Mouse (Mus musculus) CH12.LX (cell line): Measurements from ENCODE around the gene Ube2v1. TPM values are rescaled to one million over a fixed set of nuclear protein-coding genes. Genes with fewer than 3 reads are reported as not detected.
A peak's percentile ranks its signal among the peaks of the same experiment; 100 is the strongest.

Experiments used
- DNase-seq: peaks from one replicate; pipeline ENCODE4 v3.0.0-alpha.2; 2013; ENCODE audit errors: extremely low read depth
- H3K27ac ChIP-seq: 2 replicates; pipeline ENCODE4 v1.5.1; 2012; ENCODE audit warnings: low read depth, mild to moderate bottlenecking, control low read depth, moderate library complexity; ENCODE audit not compliant: insufficient read depth
- H3K27me3 ChIP-seq: replicated peaks from 2 replicates; pipeline ENCODE3; 2012; ENCODE audit warnings: inconsistent platforms
- H3K36me3 ChIP-seq, 2 experiments: replicated peaks in 1 of 2; 2 replicates each; pipeline versions ENCODE3 to v1.6.1; 2012; ENCODE audit warnings: inconsistent platforms in 1 of 2, low read length in 1 of 2, mild to moderate bottlenecking in 1 of 2, mixed read lengths in 1 of 2, moderate library complexity in 1 of 2; ENCODE audit not compliant: control insufficient read depth in 1 of 2, insufficient read depth in 1 of 2
- H3K4me1 ChIP-seq, 2 experiments: 2 replicates each; pipeline ENCODE4 v1.6.1; 2012; ENCODE audit warnings: inconsistent platforms in 1 of 2, moderate library complexity in 1 of 2; ENCODE audit not compliant: insufficient read depth in 2 of 2, control insufficient read depth in 1 of 2
- H3K4me2 ChIP-seq: 2 replicates; pipeline ENCODE4 v1.6.1; 2012; ENCODE audit warnings: low read depth, mild to moderate bottlenecking, control low read depth; ENCODE audit not compliant: poor library complexity, insufficient read depth, severe bottlenecking
- H3K4me3 ChIP-seq, 3 experiments: fragments of 150-350 bp in 1 of 3; sonication (generic) in 1 of 3; replicated peaks in 1 of 3; 2 replicates each; pipeline versions ENCODE3 to v1.5.1; 2011 to 2012; ENCODE audit warnings: low read depth in 2 of 3, low read length in 2 of 3, mild to moderate bottlenecking in 2 of 3, moderate library complexity in 2 of 3, control low read depth in 1 of 3, improper control_type of control experiment in 1 of 3, inconsistent platforms in 1 of 3, mixed read lengths in 1 of 3; ENCODE audit not compliant: poor library complexity in 1 of 3
- H3K79me2 ChIP-seq: replicated peaks from 2 replicates; pipeline ENCODE4 v1.6.1; 2012; ENCODE audit warnings: mild to moderate bottlenecking, moderate library complexity; ENCODE audit not compliant: control insufficient read depth, poor library complexity, insufficient read depth, severe bottlenecking; ENCODE audit errors: extremely low read depth
- H3K9ac ChIP-seq: 2 replicates; pipeline ENCODE4 v1.6.1; 2012; ENCODE audit warnings: low read depth, mild to moderate bottlenecking, control low read depth, moderate library complexity; ENCODE audit not compliant: insufficient read depth
- H3K9me3 ChIP-seq: replicated peaks from 2 replicates; pipeline ENCODE3; 2012; ENCODE audit warnings: low read length, inconsistent platforms, mixed read lengths
- CHD1 ChIP-seq: IDR thresholded peaks from 2 replicates; pipeline ENCODE4 v1.6.1; 2012; ENCODE audit warnings: low read depth, low read length, improper control_type of control experiment, inconsistent platforms
- CHD2 ChIP-seq: IDR thresholded peaks from 2 replicates; pipeline ENCODE4 v1.6.1; 2011; ENCODE audit warnings: low read length, improper control_type of control experiment
- CTCF ChIP-seq, 2 experiments: IDR thresholded peaks in 1 of 2; conservative IDR thresholded peaks in 1 of 2; 2 replicates each; pipeline ENCODE4 v1.5.1; 2011 to 2012; ENCODE audit warnings: low read depth in 2 of 2, low read length in 2 of 2, improper control_type of control experiment in 1 of 2, inconsistent platforms in 1 of 2, mild to moderate bottlenecking in 1 of 2, moderate library complexity in 1 of 2
- ELF1 ChIP-seq: IDR thresholded peaks from 2 replicates; pipeline ENCODE4 v1.6.1; 2014; ENCODE audit warnings: low read depth, mild to moderate bottlenecking, inconsistent platforms, low read length, improper control_type of control experiment
- EP300 ChIP-seq: IDR thresholded peaks from 2 replicates; pipeline ENCODE4 v1.6.1; 2011; ENCODE audit warnings: low read length, improper control_type of control experiment
- ETS1 ChIP-seq: conservative IDR thresholded peaks from 2 replicates; pipeline ENCODE4 v1.6.1; 2012; ENCODE audit warnings: low read depth, mild to moderate bottlenecking, inconsistent platforms, low read length, improper control_type of control experiment, moderate library complexity
- JUND ChIP-seq: conservative IDR thresholded peaks from 2 replicates; pipeline ENCODE4 v1.6.1; 2011; ENCODE audit warnings: low read depth, low read length, improper control_type of control experiment
- MAFK ChIP-seq: IDR thresholded peaks from 2 replicates; pipeline ENCODE4 v1.6.1; 2011; ENCODE audit warnings: low read length, improper control_type of control experiment; ENCODE audit not compliant: insufficient replicate concordance
- MAX ChIP-seq: IDR thresholded peaks from 2 replicates; pipeline ENCODE4 v1.6.1; 2011; ENCODE audit warnings: low read length, improper control_type of control experiment
- MAZ ChIP-seq: IDR thresholded peaks from 2 replicates; pipeline ENCODE4 v1.6.1; 2012; ENCODE audit warnings: low read depth, mild to moderate bottlenecking, inconsistent platforms, low read length, improper control_type of control experiment, moderate library complexity
- MEF2A ChIP-seq: IDR thresholded peaks from 2 replicates; pipeline ENCODE4 v1.6.1; 2014; ENCODE audit warnings: low read depth, mild to moderate bottlenecking, inconsistent platforms, low read length, improper control_type of control experiment, borderline replicate concordance
- NELFE ChIP-seq: IDR thresholded peaks from 2 replicates; pipeline ENCODE4 v1.6.1; 2011; ENCODE audit warnings: low read depth, low read length, improper control_type of control experiment
- PAX5 ChIP-seq: IDR thresholded peaks from 2 replicates; pipeline ENCODE4 v1.6.1; 2012; ENCODE audit warnings: low read length, inconsistent platforms, mixed read lengths
- POLR2A ChIP-seq: IDR thresholded peaks from 2 replicates; pipeline ENCODE4 v1.6.1; 2011; ENCODE audit warnings: low read depth, mild to moderate bottlenecking, improper control_type of control experiment, low read length
- POLR2AphosphoS2 ChIP-seq: IDR thresholded peaks from 2 replicates; pipeline ENCODE4 v1.6.1; 2011; ENCODE audit warnings: low read depth, low read length, improper control_type of control experiment
- SIN3A ChIP-seq: IDR thresholded peaks from 2 replicates; pipeline ENCODE4 v1.6.1; 2012; ENCODE audit warnings: low read length, improper control_type of control experiment, inconsistent platforms
- TBP ChIP-seq: conservative IDR thresholded peaks from 2 replicates; pipeline ENCODE4 v1.6.1; 2011; ENCODE audit warnings: low read depth, low read length, improper control_type of control experiment
- UBTF ChIP-seq: IDR thresholded peaks from 2 replicates; pipeline ENCODE4 v1.6.1; 2012; ENCODE audit warnings: low read depth, mild to moderate bottlenecking, inconsistent platforms, low read length, improper control_type of control experiment, moderate library complexity
- USF1 ChIP-seq: IDR thresholded peaks from 2 replicates; pipeline ENCODE4 v1.6.1; 2014; ENCODE audit warnings: low read depth, mild to moderate bottlenecking, inconsistent platforms, low read length, improper control_type of control experiment
- USF2 ChIP-seq: conservative IDR thresholded peaks from 2 replicates; pipeline ENCODE4 v1.6.1; 2011; ENCODE audit warnings: low read depth, low read length, improper control_type of control experiment
- ZC3H11A ChIP-seq: IDR thresholded peaks from 2 replicates; pipeline ENCODE4 v1.6.1; 2012; ENCODE audit warnings: low read depth, mild to moderate bottlenecking, inconsistent platforms, low read length, improper control_type of control experiment
- ZKSCAN1 ChIP-seq: IDR thresholded peaks from 2 replicates; pipeline ENCODE4 v1.6.1; 2012; ENCODE audit warnings: low read depth, inconsistent platforms, low read length, improper control_type of control experiment, borderline replicate concordance
- ZMIZ1 ChIP-seq: IDR thresholded peaks from 2 replicates; pipeline ENCODE4 v1.6.1; 2012; ENCODE audit warnings: low read depth, mild to moderate bottlenecking, inconsistent platforms, low read length, improper control_type of control experiment
- dilution Hi-C: fragments of 300-500 bp; cut with MboI; formaldehyde crosslinking; loops from 2 replicates; pipeline ENCODE4 v1.14.3; 2020; ENCODE audit warnings: low sequenced_read_pairs; ENCODE audit not compliant: extremely low pct_unique_long_range_greater_than_20kb, extremely low pct_ligation_motif_present
- in situ Hi-C: fragments of 300-500 bp; cut with MboI; formaldehyde crosslinking; loops from 3 replicates; pipeline ENCODE4 v1.14.3; 2019; ENCODE audit warnings: low sequenced_read_pairs, low pct_ligation_motif_present, low pct_unique_long_range_greater_than_20kb, mixed read lengths
- polyA plus RNA-seq: library from polyadenylated mRNA; unstranded; fragments of >175 nt; gene quantifications from 2 replicates; pipeline ENCODE4 v1.2.1, GENCODE M21; 2012; ENCODE audit warnings: low read depth; ENCODE audit not compliant: insufficient read length
- total RNA-seq, 2 experiments: library from RNA; depleted of rRNA; stranded (reverse); fragments of 300-350 nt in 1 of 2; fragments of >200 nt in 1 of 2; gene quantifications; 2 replicates each; pipeline ENCODE4 v1.2.3; 2012 to 2014

Gene Ube2v1
- total and polyA plus RNA-seq, 3 experiments: 92.8 to 184 (median 126) TPM

GRCm38 (mm10) chr2:167658712-167659111, 26.8 kb upstream of the Ube2v1 start:
- peaks cover 13 to 29% of the 10 kb centered on the region in 2 experiments for H3K36me3 ChIP-seq
- no peak for DNase-seq
- no peak overlapping the region for H3K4me2 ChIP-seq
- H3K9me3 ChIP-seq: no peaks in the 10 kb centered on the region
- 0 out of 2 replicates have a peak overlapping the region, but pooled peaks have one; percentile 49 for H3K27ac ChIP-seq
- dilution Hi-C loops: no loop called here
- TF ChIP-seq MEF2A (no peak), NELFE (no peak), USF1 (no peak), POLR2A (no peak)
- TF ChIP-seq, all 38 proteins: peak for 0
- Histone ChIP-seq H3K79me2 (peaks cover 52% of the 10 kb centered on the region), H3K4me3 (no peak overlapping the region), H3K9ac (no peak overlapping the region), H3K4me1 (peaks cover 31 to 54% of the 10 kb centered on the region in 2 experiments), H3K27me3 (peaks cover 14% of the 10 kb centered on the region)
- in situ Hi-C loops: no loop called here

GRCm38 (mm10) chr2:167657973-167658372, 26.1 kb upstream of the Ube2v1 start:
- Histone ChIP-seq H3K9me3 (no peaks in the 10 kb centered on the region), H3K27ac (peak overlapping the region; percentile 49), H3K36me3 (peaks cover 19 to 36% of the 10 kb centered on the region in 2 experiments), H3K4me3 (no peak overlapping the region), H3K9ac (no peak overlapping the region), H3K27me3 (peaks cover 10% of the 10 kb centered on the region), H3K4me1 (peaks cover 31 to 54% of the 10 kb centered on the region in 2 experiments), H3K4me2 (peak overlapping the region; percentile 80; the same call in 1 of the 2 replicates), H3K79me2 (peaks cover 52% of the 10 kb centered on the region)
- dilution Hi-C loops (no loop called here), in situ Hi-C loops (no loop called here)
- no peak for TF ChIP-seq POLR2A
- no peak for TF ChIP-seq PAX5
- no peak for TF ChIP-seq CTCF (conservative IDR thresholded peaks at IDR 0.05 in 1 of 2, IDR thresholded peaks at IDR 0.05 in 1 of 2; ENCODE audit: low read depth in 2 of 2, low read length in 2 of 2)
- no peak for TF ChIP-seq CHD2
- TF ChIP-seq ELF1: no peak
- no peak for DNase-seq

GRCm38 (mm10) chr2:167656629-167657478, 25.0 kb upstream of the Ube2v1 start:
- Histone ChIP-seq H3K4me3 (peak overlapping the region; percentile 56 to 69 (median 59)), H3K9ac (peak overlapping the region; percentile 70), H3K36me3 (peaks cover 29 to 48% of the 10 kb centered on the region in 2 experiments), H3K27ac (peak overlapping the region; percentile 89), H3K9me3 (no peaks in the 10 kb centered on the region), H3K79me2 (peaks cover 52% of the 10 kb centered on the region), H3K4me1 (peaks cover 30 to 47% of the 10 kb centered on the region in 2 experiments), H3K4me2 (peak overlapping the region; percentile 80), H3K27me3 (peaks cover under 1% of the 10 kb centered on the region)
- DNase-seq: peak; percentile 91
- in situ Hi-C loops: no loop called here
- dilution Hi-C loops: no loop called here
- TF ChIP-seq PAX5 (no peak), TBP (no peak), CTCF (conservative IDR thresholded peaks at IDR 0.05 in 1 of 2, IDR thresholded peaks at IDR 0.05 in 1 of 2; ENCODE audit: low read depth in 2 of 2, low read length in 2 of 2) (no peak), MEF2A (peak; percentile 44; the same call in 1 of the 2 replicates), MAFK (0 out of 2 replicates have a peak, but pooled peaks have one; percentile 37), SIN3A (peak; percentile 88), CHD2 (peak; percentile 91), POLR2AphosphoS2 (no peak; the same call in 1 of the 2 replicates), ETS1 (peak; percentile 93), EP300 (peak; percentile 63), USF2 (no peak), ZMIZ1 (peak; percentile 51; the same call in 1 of the 2 replicates), CHD1 (0 out of 2 replicates have a peak, but pooled peaks have one; percentile 67), NELFE (peak; percentile 66), MAZ (peak; percentile 64; the same call in 1 of the 2 replicates), UBTF (peak; percentile 56; the same call in 1 of the 2 replicates), ZKSCAN1 (no peak), JUND (no peak), MAX (peak; percentile 81), ZC3H11A (no peak)
